Mouse (Mus musculus) cerebellum, postnatal 14 days (tissue): ENCODE measurements around the gene Map3k13.
"Not testable (repeated sequence)": the region's sequence is repeated elsewhere in the genome, so short reads cannot be mapped to it uniquely, and the experiment has no call there.

Experiments
- DNase-seq, 2 experiments: peaks; one replicate each; pipeline ENCODE4 v3.0.0; 2021; ENCODE audit warnings: mixed read lengths in 2 of 2

Gene Map3k13

DNA sequence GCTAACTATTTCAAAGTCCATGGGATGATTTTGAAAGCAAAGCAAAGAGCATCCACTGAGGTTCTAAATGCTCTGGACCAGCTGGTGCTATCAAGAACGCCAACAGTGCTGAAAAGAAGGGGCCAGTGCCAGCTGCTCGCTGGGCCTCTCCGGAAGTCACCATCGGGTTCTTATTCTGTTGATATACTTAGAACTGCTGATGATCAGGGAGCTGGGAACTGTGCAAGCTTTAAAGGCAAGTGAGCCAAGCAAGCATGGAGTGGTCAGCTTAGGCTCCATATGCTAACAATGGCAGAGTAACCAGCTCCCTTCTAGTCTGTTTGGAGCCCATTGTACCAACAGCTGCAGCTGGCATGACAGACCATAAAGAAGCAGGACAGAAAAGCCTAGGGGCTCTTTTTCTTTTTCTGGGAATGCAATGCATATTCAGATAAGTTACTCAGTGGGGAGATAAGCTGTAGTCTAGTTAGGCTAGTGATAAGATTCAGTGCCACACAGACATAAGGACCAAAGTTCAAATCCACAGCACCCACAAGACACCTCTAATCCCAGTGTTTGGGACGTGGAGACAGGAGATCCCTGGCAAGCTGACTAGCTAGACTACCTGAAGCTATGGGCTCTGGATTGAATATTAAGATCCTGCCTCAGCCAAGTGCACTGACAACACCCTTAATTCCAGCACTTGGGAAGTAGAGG is 60.6 kb downstream of the Map3k13 start:
- peak; percentile 54 to 58 for DNase-seq

DNA sequence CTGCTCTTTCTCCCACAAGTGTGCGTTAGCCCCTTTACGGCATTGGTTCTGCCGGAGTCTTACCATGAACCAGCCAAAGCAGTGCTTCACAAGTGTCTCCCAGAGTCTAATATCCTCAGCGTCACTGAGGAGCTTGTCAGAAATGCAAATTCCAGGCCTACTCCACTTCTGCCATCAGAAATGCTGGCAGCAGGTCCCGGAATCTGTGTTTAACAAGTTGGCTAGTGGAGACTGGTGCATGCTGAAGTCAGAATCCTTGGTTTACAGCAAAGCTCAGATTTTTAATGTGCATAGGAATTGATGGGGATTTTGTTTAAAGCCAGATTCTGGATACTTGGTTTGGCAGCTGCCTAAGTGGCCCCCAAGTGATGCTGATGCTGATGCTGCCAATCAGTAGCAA is 62.0 kb downstream of the Map3k13 start:
- no peak for DNase-seq

DNA sequence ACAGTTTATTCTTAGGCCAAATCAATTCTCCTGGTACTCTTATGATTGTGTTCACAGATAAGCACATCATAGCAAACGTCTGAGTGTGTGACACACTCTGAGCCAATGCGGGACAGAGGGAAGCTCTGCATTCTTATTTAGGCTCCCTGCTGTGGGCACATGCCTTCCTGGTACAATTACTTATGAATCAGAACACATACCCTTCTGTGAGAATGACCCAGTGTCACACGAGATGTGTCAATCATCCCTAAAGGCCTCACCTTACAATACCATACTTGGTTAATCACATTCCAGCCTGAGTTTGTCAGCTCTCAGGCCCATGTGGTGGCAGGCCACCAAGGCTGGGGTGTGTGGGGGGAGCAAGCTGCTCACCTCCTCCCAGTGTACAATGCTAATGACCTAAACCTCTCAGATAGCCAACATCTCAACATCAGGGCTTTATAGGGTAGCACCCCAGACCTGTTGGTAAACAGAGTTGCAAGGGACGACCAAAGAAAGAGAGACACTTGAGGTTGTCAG is 63.0 kb downstream of the Map3k13 start:
- DNase-seq: no peak

DNA sequence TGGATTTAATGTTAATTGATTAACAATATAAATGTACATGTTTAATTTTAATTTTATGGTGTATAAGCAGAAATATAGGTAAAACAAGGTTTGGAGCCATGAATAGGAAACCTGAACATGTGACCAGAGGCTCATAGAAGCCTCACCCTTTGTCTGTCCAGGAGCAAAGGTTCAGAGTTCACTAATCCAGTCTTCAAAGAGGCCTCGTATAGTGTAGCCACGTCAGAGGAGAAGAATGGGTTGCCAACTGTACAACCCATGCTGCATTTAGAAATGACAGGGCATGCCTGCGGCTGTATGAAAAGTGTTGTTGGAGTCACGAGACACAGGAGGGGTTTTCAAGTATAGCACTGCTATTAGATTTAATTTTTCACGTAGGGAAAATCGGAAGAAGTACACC is 64.0 kb downstream of the Map3k13 start:
- DNase-seq: no peak

DNA sequence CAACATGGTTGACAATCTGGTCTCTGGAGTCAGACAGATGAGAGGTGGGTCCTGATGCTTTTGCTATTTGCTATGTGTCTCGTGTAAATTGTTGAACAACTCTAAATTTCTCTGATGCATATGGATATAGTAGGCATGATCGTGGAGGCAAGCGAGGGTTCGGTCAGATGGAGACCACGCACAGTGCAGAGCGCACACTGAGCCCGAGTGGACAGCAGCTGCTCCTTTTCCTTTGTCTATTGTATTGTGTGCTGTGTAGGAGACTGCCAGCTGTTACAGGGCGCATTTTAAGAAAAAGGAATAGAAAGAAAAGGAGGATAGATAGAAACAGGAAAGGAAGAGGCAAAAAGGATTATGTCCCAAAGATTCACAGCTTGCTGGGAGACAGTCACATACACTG is 64.7 kb downstream of the Map3k13 start:
- no peak for DNase-seq

DNA sequence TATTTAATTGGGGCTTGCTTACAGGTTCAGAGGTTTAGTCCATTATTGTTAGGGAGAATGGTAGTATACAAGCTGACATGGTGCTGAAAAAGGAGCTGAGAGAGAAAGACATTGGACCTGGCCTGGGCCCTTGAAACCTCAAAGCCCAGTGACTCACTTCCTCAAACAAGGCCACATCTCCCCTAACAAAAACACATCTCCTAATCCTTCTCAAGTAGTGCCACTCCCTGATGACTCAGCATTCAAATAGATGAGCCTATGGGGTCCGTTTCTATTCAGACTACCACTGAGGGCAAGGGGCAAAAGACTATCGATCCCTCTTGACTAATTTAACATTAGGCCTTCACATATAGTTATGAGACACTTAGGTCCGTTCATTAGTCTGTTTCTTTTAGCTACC is 68.3 kb downstream of the Map3k13 start:
- DNase-seq: no peak

DNA sequence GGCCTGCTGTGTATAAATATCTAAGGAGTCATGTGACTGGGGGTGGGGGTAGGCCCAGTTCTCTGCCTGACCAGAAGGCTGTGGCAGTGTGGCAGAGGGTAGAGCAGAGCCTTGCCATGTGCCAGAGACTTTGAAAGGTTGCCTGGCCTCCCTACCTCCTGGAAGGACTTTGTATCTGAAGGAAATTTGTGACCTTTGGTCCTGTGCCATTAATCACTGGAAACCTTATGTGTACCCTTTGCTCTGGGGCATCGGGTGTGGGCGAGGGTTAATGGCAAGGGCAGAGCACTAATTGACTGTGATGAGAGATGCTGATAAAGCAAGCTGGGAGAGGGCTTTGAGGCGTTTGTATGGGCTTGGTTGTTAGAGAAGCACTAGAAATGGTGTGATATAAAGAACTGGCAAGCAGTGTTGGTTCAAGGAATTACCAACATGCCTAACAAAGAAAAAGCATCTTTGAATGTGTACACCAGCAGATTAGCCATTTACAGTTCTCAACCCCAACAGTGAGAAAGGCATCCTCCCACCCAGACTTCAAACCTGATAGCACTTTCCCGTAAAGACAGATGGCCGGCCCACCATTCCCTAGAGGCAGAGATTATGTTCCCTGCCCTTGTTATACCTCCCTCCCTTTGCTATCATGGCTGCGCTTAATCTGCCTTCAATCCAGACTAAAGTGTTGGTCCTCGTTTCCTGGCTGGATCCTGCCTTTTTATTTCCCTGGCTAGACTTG is 71.3 kb downstream of the Map3k13 start:
- DNase-seq: peak; percentile 67 to 71

DNA sequence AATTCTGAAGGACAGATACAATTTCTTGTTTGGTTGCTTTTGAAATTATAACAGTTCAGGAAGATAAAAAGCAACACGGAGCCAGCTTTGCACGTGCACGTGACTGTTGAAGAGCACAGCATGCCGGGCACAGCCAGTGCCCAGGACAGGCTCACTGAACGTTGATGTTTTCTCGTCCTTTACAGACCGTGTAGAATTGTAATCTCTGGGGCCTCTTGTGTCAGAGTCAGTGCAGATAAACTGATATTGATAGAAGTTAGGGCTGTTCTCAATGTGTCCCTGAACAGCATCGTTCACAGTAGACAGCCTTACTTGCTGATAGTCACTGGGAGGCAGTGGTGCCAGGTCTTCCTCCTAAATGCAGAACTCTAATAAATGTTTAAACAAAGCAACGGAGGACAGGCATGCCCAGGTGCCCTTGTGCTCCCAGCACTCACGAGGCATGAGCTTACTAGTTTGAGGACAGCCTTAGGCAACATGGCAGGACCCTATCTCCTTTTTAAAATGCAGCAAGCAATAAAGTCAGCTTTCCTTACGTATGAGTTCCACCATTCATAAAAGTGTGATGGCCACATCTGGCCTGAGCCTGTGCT is 71.9 kb downstream of the Map3k13 start:
- DNase-seq: no peak

DNA sequence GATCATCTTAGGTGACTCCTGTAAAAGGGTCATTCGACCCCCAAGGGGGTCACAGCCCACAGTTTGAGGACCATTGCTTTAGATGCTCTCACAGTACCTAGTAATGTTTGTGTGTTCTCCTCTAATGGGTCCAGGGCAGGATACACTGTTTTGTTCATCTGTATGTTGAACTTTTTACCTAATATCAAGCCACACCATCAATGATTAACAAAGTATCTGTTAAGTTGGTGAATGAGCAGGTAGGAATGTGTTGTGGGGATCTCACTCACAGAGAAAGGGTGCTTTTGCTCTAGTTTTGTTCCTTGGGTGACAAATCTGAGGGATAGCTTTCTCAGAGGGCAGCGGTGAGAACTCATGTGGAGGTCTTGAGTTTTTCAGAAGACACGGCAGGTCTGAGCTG is 73.6 kb downstream of the Map3k13 start:
- no peak for DNase-seq

DNA sequence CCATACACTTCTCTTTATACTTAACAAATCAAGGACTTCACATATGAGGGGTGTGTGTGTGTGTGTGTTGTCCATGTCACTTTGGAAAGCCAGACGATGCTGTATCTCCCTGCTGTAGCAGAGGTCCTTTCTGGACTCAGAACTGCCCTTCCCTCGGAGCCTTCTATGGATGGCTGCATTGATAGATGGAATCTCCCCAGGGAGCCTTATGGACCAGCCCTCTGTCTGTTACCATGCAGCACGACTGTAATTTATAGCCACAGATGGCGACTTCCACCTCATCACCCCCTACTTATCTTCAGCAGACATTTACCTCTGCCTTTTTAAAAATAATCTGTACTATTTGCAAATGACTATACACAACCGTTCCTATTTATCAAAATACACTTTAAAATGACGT is 74.5 kb downstream of the Map3k13 start:
- DNase-seq: peak; percentile 59 to 61

DNA sequence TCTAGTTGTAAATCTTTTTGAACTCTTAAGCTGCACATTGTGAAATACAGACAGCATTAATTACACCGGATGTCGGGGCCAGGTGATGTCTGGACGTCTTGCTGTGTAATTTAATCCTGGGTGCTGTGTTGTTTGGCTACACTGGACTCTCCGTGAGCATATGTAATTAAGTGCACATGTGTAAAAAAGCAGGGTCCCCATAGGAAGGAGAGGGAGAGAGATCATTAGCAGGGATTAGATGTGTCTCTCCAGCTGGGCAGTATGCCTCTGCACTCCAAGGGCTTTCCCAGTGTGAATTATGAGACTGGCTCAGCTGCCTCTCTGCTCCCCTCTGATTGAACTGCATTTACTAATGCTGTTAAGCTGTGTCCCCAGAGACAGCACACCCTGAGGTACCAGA is 75.7 kb downstream of the Map3k13 start:
- no peak for DNase-seq

DNA sequence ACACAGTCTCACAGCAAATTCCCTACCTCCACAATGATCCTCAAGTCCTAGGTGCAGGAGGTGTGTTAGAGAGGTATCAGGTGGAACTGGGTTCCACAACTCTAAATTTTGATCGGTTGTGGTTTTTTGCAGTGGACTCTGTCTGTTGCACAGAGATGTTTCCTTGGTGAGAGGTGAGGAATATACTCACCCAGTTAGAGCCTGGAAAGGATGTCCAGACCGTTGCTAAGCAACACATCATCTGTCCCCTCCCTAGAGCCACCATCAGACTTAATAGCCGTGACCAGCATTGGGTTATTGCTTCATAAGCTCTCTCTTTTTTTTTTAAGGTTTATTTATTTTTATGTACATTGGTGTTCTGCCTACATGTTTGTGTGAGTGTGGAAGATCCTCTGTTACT is 83.6 kb downstream of the Map3k13 start:
- no peak for DNase-seq

DNA sequence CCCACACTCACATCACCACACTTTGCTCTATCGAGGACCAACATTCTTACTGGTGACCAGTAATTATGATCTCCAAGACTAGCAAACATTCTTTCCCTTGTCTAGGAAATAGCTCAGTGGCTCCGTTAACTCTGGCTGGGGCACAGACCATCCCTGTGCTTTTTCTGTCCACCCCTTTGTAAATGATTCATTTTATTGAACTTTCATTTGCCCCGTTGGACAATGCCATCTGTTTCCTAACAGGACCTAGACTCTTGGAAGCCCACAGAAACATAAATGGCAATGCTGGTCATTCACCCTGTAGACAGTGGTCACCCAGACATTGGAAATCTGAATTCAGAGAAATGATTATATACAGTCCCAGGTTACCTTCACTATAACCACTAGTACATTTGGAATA is 84.7 kb downstream of the Map3k13 start:
- no peak for DNase-seq

DNA sequence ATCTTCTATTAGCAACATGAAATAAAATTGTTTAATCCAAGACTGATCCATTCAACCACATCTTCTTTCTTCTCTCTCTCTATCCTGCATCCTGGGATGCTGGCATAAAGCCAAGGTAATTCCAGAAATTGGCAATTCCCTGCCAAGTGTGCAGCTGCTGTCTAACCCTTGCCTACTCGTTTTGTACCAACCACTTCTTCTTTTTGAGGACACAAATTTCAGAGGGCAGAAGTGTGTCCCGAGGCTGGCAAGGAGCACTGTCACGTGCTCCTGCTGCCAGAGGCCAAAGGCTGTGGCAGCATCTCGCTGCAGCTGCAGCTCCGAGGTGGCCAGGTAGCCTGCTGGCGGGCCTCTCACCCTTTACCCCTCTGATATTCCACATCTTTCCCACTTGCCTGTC is 87.0 kb downstream of the Map3k13 start:
- peak; percentile 85 to 88 for DNase-seq

DNA sequence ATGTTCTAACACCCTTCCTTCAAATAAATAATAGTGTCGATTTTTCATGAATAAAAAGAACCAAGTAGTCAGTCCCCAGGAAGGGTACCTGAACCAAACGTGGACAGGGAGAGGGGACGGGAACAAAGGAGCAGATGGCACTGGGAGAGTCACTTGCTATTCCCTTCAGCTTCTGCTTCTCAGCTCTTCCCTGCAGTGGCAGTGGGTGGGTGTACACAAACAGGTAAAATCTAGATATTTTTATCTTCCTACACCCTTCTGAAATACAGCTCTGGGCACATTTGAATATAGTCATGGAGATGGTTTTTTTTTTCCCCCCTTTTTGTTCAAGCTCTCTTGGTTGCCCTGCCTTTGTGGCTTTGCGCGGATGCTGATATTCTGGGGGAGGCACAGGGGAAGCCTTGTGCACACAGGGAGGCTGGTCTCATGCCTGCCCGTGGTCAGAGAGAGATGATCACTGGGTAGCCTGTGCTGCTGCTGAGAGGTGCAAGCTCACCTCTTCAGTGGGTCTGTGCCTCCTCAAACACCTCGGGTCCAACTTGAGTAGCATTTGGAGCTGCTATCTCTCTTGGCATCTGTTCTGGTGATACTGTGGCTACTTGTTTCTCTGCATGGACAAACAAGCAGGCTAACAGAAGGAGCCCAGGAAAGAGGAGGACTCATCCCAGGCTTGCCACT is 87.6 kb downstream of the Map3k13 start:
- peak; percentile 40 to 50 for DNase-seq

DNA sequence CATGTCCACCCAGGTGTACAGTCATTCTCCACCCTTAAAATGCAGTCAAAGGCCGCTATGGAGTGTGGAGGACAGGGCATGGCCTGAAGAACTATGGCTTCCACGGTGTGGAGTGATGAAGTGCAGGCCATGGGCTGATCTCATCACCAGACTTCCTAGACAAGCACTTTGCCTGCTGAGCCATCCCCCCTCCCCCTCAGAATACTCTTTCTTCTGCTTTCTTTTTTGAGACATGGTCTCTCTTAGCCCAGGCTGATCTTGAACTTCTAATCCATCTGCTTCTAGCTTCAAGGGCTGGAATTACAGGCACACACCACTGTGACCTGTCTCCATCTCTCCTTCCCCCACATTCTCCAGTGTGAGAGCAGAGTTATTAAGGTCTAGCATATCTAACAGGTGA is 93.5 kb downstream of the Map3k13 start:
- DNase-seq: no peak

DNA sequence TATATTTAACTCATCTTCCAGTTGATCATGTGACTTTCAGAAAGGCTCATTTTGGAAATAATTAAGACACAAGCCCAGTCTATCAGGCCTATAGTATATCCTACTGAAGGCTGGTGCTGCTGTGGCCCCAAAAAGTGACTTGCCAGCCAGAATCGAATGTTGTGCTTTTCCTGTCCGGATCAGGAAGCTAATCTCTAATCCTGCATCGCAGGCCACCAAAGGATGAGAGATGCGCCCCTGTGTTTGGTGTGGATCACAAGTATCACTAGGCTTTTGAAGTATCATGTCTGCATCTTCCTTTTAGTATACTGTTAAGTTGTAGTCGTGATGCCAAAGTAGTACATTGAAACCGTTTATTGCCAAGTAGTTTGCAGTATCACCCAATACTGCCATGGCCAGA is 99.7 kb downstream of the Map3k13 start:
- DNase-seq: no peak

DNA sequence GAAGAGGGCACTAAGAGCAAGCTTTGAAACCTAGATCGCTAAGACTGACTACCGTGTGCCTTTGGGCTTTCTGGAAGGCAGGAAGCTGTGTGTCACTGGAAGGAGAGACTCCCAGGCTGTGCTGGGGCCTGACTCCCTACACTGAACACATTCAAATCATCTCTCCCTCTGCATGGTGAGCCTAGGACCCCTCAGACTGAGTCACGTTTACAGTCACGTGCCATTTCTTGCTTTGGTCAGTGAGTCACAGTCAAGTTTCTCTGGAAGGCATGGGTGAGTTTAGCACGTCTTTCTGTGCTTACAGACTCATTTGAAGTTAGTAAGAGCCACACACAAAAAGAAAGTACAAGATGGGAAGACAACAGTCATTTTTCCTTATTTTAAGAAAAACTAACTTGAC is 107.1 kb downstream of the Map3k13 start:
- DNase-seq: no peak

DNA sequence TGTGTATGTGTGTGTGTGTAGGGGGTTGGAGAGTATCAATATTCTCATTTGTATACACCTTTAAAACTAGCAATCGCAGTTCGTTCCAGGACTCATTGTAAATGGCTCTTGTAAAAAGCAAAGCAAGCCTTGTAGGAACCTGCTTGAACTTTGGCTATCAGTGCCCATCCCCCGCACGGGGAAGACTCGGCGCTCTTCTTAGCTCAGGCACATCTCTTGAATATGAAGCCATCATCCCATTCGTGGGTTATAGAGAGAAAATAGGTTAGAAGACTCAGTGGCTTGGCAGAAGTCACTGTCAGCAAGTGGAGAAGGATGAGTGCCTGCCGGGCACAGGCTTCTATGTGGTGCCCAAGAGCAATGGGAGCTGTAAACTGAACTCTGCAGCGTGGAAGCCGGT is 110.5 kb downstream of the Map3k13 start:
- DNase-seq: no peak

DNA sequence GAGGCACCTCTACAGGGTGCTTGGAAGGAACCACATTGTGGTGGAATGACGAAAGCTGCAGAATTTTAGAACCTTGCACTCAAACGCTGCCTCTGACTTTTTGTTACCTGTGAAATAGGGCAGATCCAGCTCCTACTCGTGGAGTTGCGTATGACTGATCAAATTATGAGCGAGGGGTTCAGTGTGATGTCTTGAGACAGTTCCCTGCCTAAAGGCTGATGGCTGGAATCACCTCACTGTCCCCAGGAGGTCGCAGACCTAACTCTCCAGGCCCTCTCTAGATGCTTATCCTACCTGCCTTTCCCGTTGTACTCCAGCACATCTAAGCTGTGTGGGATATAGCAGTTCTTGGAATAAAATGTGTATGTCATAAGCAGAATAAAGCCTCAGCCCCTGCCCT is 111.8 kb downstream of the Map3k13 start:
- no peak for DNase-seq

DNA sequence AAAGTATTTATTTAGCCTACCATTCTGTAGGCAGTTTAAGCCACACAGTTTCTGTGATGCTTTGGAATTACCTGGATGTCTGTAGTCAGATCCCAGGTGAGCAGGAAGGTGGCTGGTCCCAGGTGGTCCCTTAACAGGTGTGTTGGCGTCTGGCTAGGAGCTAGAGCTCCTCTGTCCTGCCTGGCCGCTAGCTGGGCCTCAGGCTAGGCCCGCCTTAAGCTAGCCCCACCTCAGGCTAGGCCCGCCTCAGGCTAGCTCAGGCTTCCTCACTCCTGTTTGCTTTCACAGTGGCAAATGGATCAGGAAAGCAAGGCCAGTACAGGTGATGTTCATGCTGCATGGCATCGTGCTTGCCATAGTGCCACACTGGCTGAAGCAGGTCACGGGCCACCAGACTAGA is 112.8 kb downstream of the Map3k13 start:
- DNase-seq: no peak

DNA sequence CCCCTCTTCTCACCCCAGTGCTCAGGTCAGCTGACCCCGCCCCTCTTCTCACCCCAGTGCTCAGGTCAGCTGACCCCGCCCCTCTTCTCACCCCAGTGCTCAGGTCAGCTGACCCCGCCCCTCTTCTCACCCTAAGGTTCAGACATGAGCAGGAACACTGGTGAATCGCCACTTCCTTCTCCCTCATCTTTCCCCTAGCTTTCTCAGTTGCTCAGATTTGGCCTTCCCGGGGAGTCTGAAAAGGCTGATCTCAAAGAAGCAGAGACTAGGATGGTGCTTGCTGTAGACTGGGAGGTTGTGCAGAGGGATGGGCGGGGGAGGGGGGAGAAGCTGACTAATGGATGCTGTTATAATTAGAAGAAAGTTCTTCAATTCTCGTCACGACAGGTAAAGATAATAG is 114.8 kb downstream of the Map3k13 start:
- DNase-seq: not testable (repeated sequence)

DNA sequence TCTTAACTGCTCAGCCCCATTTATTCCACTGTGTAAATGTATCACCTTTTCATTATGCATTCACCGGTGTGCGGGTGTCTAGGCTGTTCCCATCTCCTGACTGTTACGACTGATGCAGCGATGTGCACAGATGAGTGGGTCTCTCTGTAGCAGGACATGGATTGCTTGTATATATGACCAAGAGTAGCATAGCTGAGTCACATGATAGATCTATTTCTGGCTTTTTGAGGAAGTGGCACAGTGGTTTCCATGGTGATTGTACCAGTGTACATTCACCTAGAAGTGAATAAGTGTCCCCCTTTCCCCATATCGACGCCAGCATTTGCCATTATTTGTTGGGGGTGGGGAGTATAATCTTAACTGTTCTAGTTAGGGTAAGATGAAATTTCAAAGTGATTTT is 119.2 kb downstream of the Map3k13 start:
- no peak for DNase-seq

DNA sequence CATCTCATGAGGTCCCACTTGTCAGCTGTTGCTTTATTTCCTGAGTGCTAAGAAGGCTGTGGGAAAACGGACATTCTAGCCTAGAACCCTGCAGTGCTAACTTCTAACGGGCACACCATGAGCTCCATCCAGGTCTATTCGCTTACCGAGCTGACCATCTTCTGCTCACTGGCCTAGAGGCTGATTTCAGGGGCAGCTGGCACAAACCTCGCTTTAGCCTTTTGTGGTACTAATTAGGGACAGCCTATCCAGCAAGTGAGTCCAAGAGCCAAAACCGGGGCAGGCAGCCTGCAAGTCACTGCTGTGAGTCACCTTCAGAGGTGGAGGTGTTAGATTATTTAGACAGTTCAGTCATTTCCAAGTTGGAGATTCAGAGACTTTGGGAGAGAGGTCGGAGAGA is 122.5 kb downstream of the Map3k13 start:
- peak in 1 of 2 experiments; percentile 22 for DNase-seq
